Mouse (Mus musculus) T-cell, adult 2 months (primary cell): ENCODE data around the gene Stag1.

Experiments
- DNase-seq: peaks from one replicate; pipeline ENCODE4 v3.0.0; 2022; ENCODE audit warnings: low spot score

Gene Stag1

GRCm38 (mm10) chr9:100962903-100963427 lies 365.4 kb downstream of the Stag1 start:
- no peak for DNase-seq

DNA sequence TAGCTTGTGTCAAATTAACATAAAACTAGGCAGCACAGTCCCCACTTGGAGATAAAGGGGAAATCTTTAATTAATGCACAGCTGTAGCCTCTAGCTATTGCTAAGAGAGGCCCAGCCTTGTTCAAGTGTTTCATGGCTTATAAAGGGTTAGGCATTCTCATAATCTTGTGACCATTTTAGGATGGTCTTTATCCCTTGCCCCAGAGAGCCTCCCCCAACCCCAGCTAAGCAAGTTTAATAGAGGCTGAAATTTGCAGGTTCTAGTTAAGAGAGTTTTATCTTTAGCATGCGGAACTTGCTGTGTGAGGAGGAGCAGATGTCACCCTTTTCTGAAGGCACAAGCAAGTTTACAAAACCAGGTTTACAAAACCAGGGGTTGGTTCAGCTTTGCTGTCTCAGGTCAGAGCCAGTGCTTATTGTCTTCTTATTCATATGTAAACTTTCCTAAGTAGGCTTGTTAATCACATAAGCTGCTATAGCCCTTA lies 365.9 kb downstream of the Stag1 start:
- no peak for DNase-seq

DNA sequence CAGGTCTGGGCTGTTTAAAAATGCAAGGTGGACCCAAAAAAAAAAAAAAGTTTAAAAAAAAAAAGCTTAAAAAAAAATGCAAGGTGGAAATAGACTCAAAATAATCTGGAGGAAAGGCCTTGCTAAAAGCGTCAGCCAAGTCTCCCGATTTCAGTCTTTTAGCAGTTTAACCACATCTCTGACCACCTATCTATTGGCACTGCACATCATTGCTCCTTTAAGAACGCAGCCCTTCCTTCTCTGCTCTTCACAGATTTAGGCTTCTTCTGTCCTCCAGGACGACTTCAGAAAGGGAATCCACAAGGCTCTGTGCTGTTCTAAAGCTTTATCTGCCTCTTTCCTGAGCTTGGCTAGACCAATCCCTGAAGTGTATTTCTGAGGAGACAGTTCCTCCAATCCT lies 366.5 kb downstream of the Stag1 start:
- DNase-seq: no peak

GRCm38 (mm10) chr9:100969461-100969860 lies 371.9 kb downstream of the Stag1 start:
- no peak for DNase-seq

DNA sequence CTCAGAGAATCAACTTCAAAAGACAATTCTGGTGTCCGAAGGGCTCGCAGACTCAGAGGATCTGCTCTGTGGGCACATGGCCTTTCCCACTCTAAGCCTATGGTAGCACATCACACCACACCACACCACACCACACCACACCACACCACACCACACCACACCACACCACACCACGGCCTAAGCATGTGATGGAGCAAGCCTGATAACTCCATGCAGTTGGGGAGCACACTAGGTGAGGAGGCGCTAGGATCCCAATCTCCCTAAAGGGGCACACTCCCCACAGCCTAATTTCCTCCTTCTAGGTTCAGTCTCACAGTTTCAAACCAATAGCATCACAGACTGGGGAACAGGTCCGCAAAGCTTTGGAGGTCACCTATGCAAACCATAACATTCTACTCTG lies 381.1 kb downstream of the Stag1 start:
- DNase-seq: no peak

DNA sequence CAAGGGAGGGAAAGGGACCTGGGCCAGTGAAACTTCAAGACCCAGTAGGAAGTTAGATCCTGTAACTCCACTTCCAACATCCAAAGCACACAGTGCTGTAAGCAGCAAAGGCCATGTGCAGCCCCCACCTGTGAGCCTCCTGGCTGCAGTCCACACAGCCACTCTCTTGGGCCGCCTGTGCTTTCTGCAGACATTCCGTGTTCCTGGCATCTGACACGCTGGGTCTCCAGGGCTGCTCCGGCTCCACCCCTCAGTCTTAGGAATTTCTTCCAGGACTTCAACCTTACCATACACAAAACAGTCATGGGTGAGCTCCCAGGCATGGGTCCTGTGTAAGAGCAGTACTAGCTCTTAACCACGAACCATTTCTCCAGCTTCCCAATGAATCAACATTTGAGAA lies 381.7 kb downstream of the Stag1 start:
- DNase-seq: no peak

GRCm38 (mm10) chr9:100982786-100983185 lies 385.2 kb downstream of the Stag1 start:
- DNase-seq: no peak

- DNase-seq: no peak
These were observed 387.0 kb downstream of the Stag1 start for GRCm38 (mm10) chr9:100984381-100985310.

GRCm38 (mm10) chr9:100987006-100987405 lies 389.4 kb downstream of the Stag1 start:
- DNase-seq: no peak

GRCm38 (mm10) chr9:100987850-100988249 lies 390.3 kb downstream of the Stag1 start:
- no peak for DNase-seq

- no peak for DNase-seq
These were observed 393.0 kb downstream of the Stag1 start for GRCm38 (mm10) chr9:100990609-100991008.

DNA sequence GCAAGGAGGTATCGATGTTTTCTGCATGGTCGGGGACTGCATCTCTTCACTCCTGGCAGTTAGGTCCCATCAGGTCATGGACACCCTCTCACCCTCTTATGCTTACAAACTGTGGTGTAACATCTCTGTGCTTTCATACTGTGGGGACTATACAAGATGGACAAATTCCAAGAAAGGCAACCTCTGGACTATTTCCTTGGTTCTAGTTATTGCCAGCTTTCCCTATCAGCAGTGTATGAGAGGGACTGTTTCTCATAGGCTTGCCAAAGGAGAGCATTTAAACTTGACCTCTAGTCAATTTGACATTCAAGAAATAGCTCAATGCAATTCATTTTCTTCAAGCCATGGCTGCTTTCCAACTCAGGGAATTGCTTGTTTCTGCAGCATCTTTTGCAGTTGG lies 393.7 kb downstream of the Stag1 start:
- no peak for DNase-seq

DNA sequence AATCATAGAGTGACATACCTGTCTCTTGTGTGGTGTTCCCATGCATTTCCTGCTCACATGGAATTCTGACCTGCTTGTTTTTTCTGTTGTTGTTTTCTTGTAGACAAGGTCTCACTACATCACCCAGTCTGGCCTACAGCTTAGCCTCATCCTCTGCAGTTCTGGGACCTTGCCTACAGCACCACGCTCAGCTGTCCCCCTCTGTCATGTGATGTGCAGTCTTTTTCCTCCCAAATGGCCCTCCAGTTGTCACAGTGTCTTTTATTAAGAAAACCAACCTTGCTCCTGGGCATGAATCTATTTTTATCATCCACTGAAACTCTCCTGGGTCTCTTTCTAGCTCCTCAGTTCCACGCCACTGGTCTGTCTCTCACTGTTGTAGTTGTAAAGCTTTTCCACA lies 394.6 kb downstream of the Stag1 start:
- no peak for DNase-seq

GRCm38 (mm10) chr9:100993937-100994336 lies 396.3 kb downstream of the Stag1 start:
- no peak for DNase-seq

- DNase-seq: no peak
These were observed 399.5 kb downstream of the Stag1 start for GRCm38 (mm10) chr9:100997138-100997537.

DNA sequence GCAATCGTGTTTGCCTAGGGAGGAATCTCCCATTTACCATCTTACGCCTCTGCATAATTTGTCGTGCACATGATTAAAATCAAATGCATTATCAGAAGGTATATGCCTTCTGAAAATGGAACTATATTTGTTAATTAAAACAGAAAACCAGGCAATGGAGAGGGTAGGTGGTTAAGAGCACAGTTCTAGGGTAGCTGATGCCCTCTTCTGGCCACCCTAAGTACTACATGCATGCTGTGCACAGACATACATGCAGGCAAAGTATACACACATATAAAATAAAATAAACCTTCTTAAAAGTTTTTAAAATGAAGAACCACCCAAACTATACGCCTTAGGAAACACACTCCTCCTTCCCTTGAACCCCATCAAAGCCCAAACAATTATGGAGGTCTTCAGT lies 404.5 kb downstream of the Stag1 start:
- DNase-seq: peak; percentile 15

- no peak for DNase-seq
These were observed 405.2 kb downstream of the Stag1 start for GRCm38 (mm10) chr9:101002841-101003240.

GRCm38 (mm10) chr9:101003302-101003701 lies 405.7 kb downstream of the Stag1 start:
- DNase-seq: no peak

DNA sequence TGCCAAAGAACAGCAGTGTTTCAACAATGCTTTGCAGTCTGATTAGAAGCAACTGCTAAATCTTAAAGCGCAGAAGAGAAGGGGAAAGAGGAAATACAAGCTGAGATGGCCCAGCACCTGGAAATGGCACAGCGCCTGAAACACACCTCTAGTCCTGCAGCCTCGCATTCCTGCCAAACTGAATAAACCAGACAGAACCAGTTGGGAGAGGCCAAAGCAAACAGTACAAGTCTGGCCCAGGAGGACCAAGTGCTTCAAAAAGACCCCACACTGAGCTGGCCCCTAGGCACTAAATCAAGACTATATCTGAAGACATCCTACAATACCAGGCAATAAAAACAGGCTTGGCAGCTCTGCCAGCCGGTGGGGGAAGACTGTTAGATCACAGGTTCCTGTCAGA lies 408.3 kb downstream of the Stag1 start:
- DNase-seq: no peak
